Mouse (Mus musculus) c-Kit-negative CD71-positive TER-119-positive erythroid progenitor cells, embryonic 14.5 days (primary cell): Measurements from ENCODE around the gene Chp1.
"Not testable (repeated sequence)": the region's sequence is repeated elsewhere in the genome, so short reads cannot be mapped to it uniquely, and the experiment has no call there.

Experiments used
- DNase-seq: peaks from one replicate; pipeline ENCODE4 v3.0.0-alpha.2; 2013; ENCODE audit warnings: low read depth, low spot score

The Chp1 gene

GRCm38 (mm10) chr2:119565284-119565683 is 17.8 kb downstream of the Chp1 start:
- DNase-seq = no peak

DNA sequence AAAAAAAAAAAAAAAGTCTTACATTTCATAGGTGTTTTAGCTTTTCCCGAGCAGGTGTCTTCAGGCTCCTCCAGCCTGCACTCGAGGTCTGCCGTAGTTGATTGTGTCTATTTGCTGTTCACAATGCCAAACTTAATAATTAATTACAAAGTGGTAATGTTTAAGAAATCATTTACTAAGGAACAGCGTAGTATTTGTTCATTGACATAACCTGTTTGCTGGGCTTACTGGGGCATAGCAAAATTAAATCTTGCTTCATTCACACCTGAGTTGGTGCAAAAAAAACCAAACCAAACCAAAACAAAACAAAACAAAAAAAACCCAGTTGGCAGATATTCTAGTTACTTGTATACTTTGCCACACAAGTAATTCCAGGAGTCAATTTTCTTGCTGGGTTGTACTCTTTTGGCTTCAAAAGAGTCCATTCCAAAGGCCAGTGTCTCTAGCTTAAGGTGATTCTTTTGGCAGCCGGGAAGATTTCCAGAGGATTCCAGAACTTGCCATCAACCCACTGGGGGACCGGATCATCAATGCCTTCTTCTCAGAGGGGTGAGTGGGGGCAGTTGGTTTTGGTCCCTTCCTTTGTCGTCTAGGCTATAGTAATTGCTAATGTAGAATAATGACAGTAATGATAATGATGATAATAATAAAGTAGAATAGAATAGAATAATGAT is 18.8 kb downstream of the Chp1 start:
- no peak for DNase-seq

GRCm38 (mm10) chr2:119572471-119572870 is 25.0 kb downstream of the Chp1 start:
- no peak for DNase-seq

- DNase-seq = no peak
Measured at GRCm38 (mm10) chr2:119581571-119581970, 34.1 kb downstream of the Chp1 start.

DNA sequence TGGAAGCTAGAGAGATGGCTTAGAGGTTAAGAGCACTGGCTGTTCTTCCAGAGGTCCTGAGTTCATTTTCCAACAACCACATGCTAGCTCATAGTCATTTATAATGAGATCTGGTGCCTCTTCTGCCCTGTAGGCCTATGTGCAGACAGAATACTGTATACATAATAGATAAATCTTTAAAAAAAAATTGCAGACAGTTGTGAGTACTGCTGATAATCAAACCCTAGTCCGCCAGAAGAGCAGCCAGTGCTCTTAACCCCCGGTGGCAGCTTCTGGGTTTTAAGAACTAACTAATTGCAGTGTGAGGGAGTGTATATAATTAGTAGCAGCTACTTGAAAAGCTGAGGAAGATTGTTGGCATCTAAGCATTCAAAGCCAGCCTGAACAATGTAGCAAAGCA is 35.9 kb downstream of the Chp1 start:
- DNase-seq = no peak

GRCm38 (mm10) chr2:119584282-119584681 is 36.8 kb downstream of the Chp1 start:
- no peak for DNase-seq

DNA sequence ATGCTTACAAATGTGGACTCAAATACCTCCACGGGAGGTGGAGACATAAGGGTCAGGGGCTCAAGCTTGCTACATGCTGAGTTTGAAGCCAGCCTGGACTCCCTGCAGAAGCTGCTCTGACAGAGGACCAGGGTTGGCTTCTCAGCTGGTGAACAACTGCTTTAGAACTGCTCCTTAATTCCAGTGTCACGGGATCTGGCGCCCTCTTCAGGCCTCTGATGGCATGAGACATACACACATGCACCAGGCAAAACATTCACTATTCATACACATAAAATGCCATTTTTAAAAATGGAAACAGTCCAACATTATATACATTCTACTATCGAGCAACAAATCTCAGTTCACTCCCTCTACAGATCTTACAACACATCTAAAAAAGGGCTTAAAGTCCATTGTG is 39.9 kb downstream of the Chp1 start:
- peak; percentile 64 for DNase-seq

- no peak for DNase-seq
Measured at GRCm38 (mm10) chr2:119591247-119591646, 43.8 kb downstream of the Chp1 start.

DNA sequence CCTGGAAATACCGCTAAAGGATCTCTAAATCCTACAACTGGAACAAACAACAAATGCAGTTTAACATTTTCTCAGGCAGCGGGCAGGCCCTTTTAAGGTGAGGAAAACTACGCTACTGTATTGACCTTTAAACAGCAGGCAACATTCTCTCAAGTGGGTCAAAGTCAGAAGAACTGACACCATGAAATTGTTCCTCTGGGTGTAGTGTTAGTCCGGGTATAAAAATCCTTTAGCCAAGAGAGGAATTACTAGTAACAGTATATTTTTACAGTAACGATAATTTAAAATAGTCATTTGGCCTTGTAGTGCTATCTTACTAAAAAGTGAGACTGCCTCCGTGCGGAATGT is 46.2 kb downstream of the Chp1 start:
- no peak for DNase-seq

DNA sequence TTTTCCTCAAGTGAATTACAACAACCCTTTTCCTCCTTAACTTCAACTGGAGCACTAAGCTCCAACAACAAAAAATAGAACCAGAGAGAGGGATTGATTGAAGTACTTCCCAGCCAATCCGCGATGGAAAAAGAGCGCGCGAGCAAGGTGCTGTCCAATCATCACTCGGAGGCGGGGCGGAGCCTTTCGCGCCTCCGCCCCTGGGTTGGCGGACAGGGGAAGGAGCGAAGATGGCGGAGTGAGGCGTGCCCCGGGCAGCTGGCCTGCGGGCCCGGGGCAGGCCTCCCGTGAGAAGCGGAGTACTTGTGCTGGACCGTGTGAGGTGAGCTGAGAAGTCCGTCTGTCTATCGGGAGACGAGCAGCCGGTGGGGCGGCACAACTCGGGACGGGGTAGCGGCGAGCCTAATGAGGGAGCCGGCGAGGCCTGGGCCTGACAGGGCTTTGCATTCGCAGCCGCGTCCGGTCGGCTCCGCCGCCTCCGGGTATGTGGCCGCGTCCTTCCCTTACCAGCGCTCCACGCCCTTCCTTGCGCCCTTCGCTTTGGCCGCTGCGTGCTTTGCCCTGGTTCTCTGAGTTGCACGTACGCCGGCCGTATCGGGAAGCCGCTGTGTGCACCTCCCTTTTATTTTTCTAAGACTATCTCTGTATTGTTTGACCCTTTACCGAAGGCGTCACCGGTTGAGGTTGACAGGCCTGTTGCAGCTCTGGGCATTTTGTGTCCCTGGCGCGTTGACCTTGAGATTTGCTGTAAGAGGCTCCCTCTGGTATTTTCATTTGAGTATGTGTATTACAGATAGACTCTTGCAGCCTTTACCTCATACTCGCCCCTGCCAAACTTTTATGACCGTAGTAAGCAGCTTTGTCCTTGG is 46.9 kb downstream of the Chp1 start:
- peak; percentile 97 for DNase-seq

- no peak for DNase-seq
Measured at GRCm38 (mm10) chr2:119595308-119595707, 47.8 kb downstream of the Chp1 start.

- no peak for DNase-seq
Measured at GRCm38 (mm10) chr2:119596781-119597330, 49.4 kb downstream of the Chp1 start.

- no peak for DNase-seq
Measured at GRCm38 (mm10) chr2:119601027-119601426, 53.5 kb downstream of the Chp1 start.

- not testable (repeated sequence) for DNase-seq
Measured at GRCm38 (mm10) chr2:119601575-119601974, 54.1 kb downstream of the Chp1 start.

- no peak for DNase-seq
Measured at GRCm38 (mm10) chr2:119602488-119602887, 55.0 kb downstream of the Chp1 start.

GRCm38 (mm10) chr2:119603909-119604308 is 56.4 kb downstream of the Chp1 start:
- no peak for DNase-seq

- peak; percentile 67 for DNase-seq
Measured at GRCm38 (mm10) chr2:119605361-119605973, 58.0 kb downstream of the Chp1 start.

- no peak for DNase-seq
Measured at GRCm38 (mm10) chr2:119607023-119607422, 59.5 kb downstream of the Chp1 start.

- DNase-seq = no peak
Measured at GRCm38 (mm10) chr2:119617841-119618198, 70.3 kb downstream of the Chp1 start.

- peak; percentile 96 for DNase-seq
Measured at GRCm38 (mm10) chr2:119618199-119618982, 70.9 kb downstream of the Chp1 start, which contains the start of the genes Nusap1 and Oip5. Nusap1 (plus strand) TSS chr2:119618298. Oip5 (minus strand) TSS chr2:119618469.

DNA sequence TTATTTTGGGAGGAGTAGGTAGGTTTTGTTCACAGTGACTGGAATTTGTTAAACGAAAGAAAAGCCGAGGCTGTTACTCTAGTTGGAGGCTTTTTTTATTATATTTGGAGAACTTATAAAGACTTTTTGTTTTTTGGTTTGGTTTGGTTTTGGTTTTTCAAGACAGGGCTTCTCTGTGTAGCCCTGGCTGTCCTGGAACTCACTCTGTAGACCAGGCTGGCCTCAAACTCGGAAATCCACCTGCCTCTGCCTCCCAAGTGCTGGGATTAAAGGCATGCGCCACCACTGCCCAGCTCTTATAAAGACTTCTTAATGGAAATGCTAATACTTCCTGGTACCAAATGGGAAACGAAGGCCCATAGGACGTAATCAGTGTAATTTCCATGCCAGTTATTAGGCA is 71.5 kb downstream of the Chp1 start:
- not testable (repeated sequence) for DNase-seq
